Mouse (Mus musculus) cortical plate, adult 2 months (tissue): ENCODE data around the gene Mmrn2. TPM values are rescaled to one million over a fixed set of nuclear protein-coding genes. Genes with fewer than 3 reads are reported as not detected.

Experiments
- H3K27ac ChIP-seq: fragments of 200-500 bp; 2 replicates; pipeline ENCODE4 v1.5.1; 2012; ENCODE audit warnings: low read length, control low read depth, inconsistent platforms; ENCODE audit not compliant: insufficient read depth
- H3K4me1 ChIP-seq: fragments of 200-500 bp; 2 replicates; pipeline ENCODE4 v1.6.1; 2011; ENCODE audit warnings: low read length; ENCODE audit not compliant: control insufficient read depth, insufficient read depth
- H3K4me3 ChIP-seq: fragments of 200-500 bp; 2 replicates; pipeline ENCODE4 v1.5.1; 2011; ENCODE audit warnings: mild to moderate bottlenecking, low read length, control low read depth; ENCODE audit not compliant: insufficient read depth
- CTCF ChIP-seq: fragments of 200-500 bp; IDR thresholded peaks from 2 replicates; pipeline ENCODE4 v1.5.1; 2011; ENCODE audit warnings: mild to moderate bottlenecking, control low read depth, low read length; ENCODE audit not compliant: insufficient read depth; ENCODE audit errors: extremely low read depth
- POLR2A ChIP-seq: fragments of 200-500 bp; IDR thresholded peaks from 2 replicates; pipeline ENCODE4 v1.6.1; 2011; ENCODE audit warnings: mild to moderate bottlenecking, low read length, control low read depth; ENCODE audit not compliant: insufficient read depth; ENCODE audit errors: extremely low read depth
- polyA plus RNA-seq: library from polyadenylated mRNA; depleted of rRNA; stranded (reverse); fragments of >200 nt; gene quantifications from 2 replicates; pipeline ENCODE4 v1.2.3, GENCODE M21; 2012

Gene Mmrn2
- polyA plus RNA-seq, 1 experiment, result 3.2 TPM

GRCm38 (mm10) chr14:34417501-34417900, 42.2 kb downstream of the Mmrn2 start:
- no peak overlapping the region for H3K27ac ChIP-seq
- no peak overlapping the region for H3K4me3 ChIP-seq
- H3K4me1 ChIP-seq, result no peaks in the 10 kb centered on the region
- TF ChIP-seq POLR2A (no peak), CTCF (no peak)

DNA sequence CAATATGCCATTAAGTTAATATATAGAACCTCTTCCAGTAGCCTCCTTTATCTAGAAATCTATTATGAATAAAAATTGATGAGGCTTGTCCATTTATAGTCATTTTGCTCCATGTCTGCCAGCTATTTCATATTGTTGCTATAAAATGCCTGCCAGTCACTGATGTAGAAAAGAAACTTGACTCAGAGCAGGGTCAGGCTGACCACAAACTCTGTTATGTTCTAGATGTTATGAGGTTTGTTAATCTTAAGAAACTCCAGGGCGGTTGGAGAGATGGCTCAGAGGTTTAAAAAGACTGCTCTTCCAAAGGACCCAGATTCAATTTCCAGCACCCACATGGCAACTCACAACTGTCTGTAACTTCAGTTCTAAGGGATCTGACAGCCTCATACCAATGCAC, 45.8 kb downstream of the Mmrn2 start:
- Histone ChIP-seq H3K27ac (no peak overlapping the region), H3K4me1 (no peaks in the 10 kb centered on the region), H3K4me3 (no peak overlapping the region)
- TF ChIP-seq POLR2A, result no peak
- TF ChIP-seq CTCF, result no peak

DNA sequence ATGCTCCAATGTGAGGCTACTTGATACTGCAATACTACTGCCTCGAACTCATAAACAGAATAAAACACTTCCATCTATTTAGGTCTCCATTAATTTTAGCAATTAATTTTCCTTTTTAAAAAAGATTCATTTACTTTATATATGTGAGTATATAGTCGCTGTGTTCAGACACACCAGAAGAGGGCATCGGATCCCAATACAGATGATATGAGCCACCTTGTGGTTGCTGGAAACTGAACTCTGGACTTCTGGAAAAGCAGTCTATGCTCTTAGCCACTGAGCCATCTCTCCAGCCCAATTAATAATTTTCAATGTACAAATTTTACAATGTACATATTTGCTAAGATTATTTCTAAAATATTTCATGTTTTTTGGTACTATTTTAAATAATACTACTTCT, 53.0 kb downstream of the Mmrn2 start:
- H3K4me3 ChIP-seq, result no peak overlapping the region
- no peak overlapping the region for H3K27ac ChIP-seq
- TF ChIP-seq CTCF, result peak; percentile 8; the same call in 1 of the 2 replicates
- TF ChIP-seq POLR2A, result no peak
- H3K4me1 ChIP-seq, result no peaks in the 10 kb centered on the region

GRCm38 (mm10) chr14:34429069-34429468, 53.8 kb downstream of the Mmrn2 start:
- TF ChIP-seq POLR2A (no peak), CTCF (no peak)
- H3K27ac ChIP-seq, result no peak overlapping the region
- no peaks in the 10 kb centered on the region for H3K4me1 ChIP-seq
- no peak overlapping the region for H3K4me3 ChIP-seq

DNA sequence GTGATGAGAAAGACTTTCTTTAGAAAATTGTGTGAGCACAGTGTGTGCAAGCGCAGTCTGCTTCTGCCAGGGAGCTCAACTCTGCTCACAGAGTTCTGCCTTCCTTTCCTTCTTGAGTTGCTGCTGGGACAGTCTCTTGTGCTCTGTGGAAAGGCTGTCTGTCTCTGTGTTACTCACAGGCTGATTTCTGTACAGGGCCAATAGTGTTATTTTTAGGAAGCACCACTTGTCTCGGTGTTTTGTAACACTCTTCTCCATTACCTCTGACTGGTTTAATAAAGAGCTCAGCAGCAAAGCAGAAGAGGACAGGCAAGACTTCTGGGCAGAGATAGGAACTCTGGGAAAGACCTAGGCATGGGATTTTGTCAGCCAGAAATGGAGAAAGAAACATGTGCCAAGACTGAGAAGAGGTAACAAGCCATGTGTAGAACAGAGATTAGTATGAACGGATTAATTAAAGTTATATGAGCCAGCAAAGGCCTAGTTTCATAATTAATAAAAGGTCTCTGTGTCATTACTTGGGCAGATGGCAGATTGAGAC, 65.3 kb downstream of the Mmrn2 start:
- TF ChIP-seq CTCF (no peak), POLR2A (no peak)
- Histone ChIP-seq H3K4me3 (no peak overlapping the region), H3K4me1 (peaks cover 2% of the 10 kb centered on the region; the same call in 1 of the 2 replicates), H3K27ac (no peak overlapping the region)

DNA sequence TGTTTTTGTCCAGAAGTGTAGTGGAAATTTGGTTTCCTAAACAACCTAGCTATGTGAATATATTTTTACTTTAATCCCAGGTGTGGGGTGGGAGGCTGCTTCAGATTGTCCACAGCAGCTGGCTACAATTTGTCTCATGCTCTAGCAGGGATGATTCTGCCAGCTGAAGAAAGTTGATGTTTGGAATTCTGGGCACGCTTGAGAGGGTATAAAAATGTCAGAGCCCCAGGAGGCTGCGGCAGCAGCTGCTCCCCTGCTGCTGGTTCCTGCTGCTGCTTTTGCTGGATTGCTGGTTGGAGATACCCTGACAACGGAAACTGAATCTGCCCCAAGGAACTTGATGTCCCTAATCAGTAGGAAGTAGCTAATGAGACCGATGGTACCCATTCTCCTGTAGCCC, 67.3 kb downstream of the Mmrn2 start:
- Histone ChIP-seq H3K27ac (no peak overlapping the region), H3K4me3 (no peak overlapping the region), H3K4me1 (peaks cover 2% of the 10 kb centered on the region; the same call in 1 of the 2 replicates)
- no peak for TF ChIP-seq CTCF

- Histone ChIP-seq H3K4me3 (no peak overlapping the region), H3K4me1 (peaks cover 4% of the 10 kb centered on the region; the same call in 1 of the 2 replicates), H3K27ac (no peak overlapping the region)
- TF ChIP-seq CTCF (no peak), POLR2A (no peak)
Observed at GRCm38 (mm10) chr14:34444368-34444767, 69.1 kb downstream of the Mmrn2 start.

DNA sequence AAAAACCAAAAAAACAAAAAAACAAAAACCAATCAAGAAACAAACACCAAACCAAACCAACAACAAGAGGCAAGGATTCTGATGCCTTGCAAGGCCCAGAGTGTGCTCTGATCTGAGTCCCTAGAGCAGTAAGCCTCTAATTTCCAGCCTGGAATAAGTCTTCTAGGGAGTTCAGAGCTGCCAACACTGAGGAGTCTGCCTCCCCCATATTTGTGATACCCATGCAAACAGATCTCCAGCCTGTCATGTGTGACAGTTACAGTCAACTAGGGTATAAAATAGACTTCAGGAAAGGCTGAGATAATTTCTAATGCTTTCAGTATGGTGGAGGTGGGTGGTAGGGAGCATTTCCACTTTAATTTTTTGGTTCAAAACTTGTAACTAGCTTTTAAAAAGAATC, 69.7 kb downstream of the Mmrn2 start:
- Histone ChIP-seq H3K4me3 (no peak overlapping the region), H3K27ac (no peak overlapping the region), H3K4me1 (peaks cover 4% of the 10 kb centered on the region; the same call in 1 of the 2 replicates)
- no peak for TF ChIP-seq POLR2A
- TF ChIP-seq CTCF, result no peak

DNA sequence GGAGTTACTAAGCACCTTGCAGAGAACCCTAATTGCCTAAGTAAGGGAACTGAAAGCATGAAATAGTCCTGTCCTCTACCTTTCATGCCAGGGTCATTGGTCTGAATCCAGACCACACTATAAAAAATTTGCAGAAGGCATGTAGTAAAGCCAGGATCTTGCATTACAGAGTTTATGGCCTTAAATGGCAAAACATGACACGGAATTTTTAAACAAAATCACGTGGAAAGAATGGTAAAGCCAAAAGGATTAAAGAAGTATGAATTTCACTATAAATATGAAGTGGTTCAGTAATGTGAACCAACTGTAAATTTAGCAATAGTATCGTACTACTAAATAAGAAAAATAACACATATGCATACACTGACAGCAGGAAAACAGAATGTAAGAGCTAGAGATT, 70.1 kb downstream of the Mmrn2 start:
- H3K4me3 ChIP-seq, result no peak overlapping the region
- TF ChIP-seq CTCF, result no peak
- TF ChIP-seq POLR2A, result no peak
- H3K4me1 ChIP-seq, result peaks cover 4% of the 10 kb centered on the region; the same call in 1 of the 2 replicates
- H3K27ac ChIP-seq, result no peak overlapping the region

DNA sequence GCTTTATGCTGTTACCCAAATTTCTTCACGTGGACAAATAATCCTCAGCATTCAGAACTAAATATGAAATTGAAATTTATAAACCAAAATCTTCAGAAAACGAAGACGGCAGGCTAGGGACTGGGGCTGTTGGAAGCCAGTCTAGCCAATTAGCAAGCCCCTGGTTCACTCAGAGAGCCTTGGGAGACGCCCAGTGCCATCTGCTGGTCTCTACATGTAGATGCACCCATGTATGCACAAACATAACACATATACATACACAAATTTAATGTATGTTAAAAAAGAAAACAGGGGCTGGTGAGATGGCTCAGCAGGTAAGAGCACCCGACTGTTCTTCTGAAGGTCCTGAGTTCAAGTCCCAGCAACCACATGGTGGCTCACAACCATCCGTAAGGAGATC, 71.4 kb downstream of the Mmrn2 start:
- H3K27ac ChIP-seq, result no peak overlapping the region
- H3K4me3 ChIP-seq, result no peak overlapping the region
- peaks cover 4% of the 10 kb centered on the region; the same call in 1 of the 2 replicates for H3K4me1 ChIP-seq
- TF ChIP-seq CTCF, result no peak
- TF ChIP-seq POLR2A, result no peak
